Comparison of ENCODE assay signal across 18 mouse cellular contexts in the genomic region with DNA sequence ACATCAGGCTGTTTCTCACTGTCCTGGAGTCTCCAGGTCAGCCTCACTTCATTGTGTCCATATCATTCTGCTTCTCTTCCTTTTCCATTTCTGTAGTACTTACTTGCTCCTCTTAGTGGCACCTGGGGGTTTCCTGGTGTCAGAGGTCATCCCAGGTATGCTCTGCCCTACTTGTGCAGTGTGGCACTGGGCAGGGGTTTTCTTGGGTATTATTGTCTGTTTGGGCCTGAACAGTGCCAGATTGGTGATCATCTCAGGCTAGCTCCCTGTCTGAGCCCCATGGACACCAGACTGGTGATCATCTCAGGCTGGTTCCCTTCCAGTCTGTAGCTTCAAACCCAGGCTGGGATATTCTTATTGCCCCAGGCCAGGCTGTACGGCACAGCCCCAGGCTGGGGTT.
"Had no signal": no experiment of that assay in that cellular context is flagged by ENCODE, and none has a peak within 500 bp of the region (broad histone marks: within the 10 kb centered on the region; RNA-seq: fewer than 3 reads in every experiment).

No protein-coding gene starts in this region.

- H3K4me3 ChIP-seq: midbrain, embryonic 10.5 days; midbrain, embryonic 15.5 days; myocyte; neural tube, embryonic 13.5 days; neural tube, embryonic 15.5 days had no signal

- H3K4me2 ChIP-seq: lung, embryonic 14.5 days; midbrain, embryonic 15.5 days; neural tube, embryonic 13.5 days; neural tube, embryonic 15.5 days had no signal

- H3K36me3 ChIP-seq: midbrain, embryonic 10.5 days; midbrain, embryonic 15.5 days; neural tube, embryonic 13.5 days; neural tube, embryonic 15.5 days had no signal

- ATAC-seq: midbrain, embryonic 15.5 days had no signal

- H3K9ac ChIP-seq: liver, embryonic 14.5 days; lung, embryonic 14.5 days; midbrain, embryonic 15.5 days; neural tube, embryonic 13.5 days; neural tube, embryonic 15.5 days had no signal

- H3K9me3 ChIP-seq: midbrain, embryonic 10.5 days; midbrain, embryonic 15.5 days; neural tube, embryonic 13.5 days; neural tube, embryonic 15.5 days had no signal

- H3K27me3 ChIP-seq: midbrain, embryonic 15.5 days; neural tube, embryonic 13.5 days; neural tube, embryonic 15.5 days had no signal

- H3K4me1 ChIP-seq: midbrain, embryonic 10.5 days; midbrain, embryonic 15.5 days; neural tube, embryonic 13.5 days; neural tube, embryonic 15.5 days had no signal

- H3K27ac ChIP-seq: liver, embryonic 14.5 days; midbrain, embryonic 10.5 days; midbrain, embryonic 15.5 days; neural tube, embryonic 13.5 days; neural tube, embryonic 15.5 days had no signal

- DNase-seq: lung, adult 18-20 months; lung, embryonic 14.5 days; lung, postnatal 10 days; lung, postnatal 4 days; retina, postnatal 1 day; right cerebral cortex, adult 18-20 months; right cerebral cortex, postnatal 25 days; right cerebral cortex, postnatal 4 days; spleen, adult 18-20 months; thymus, adult 18-20 months; thymus, postnatal 14 days; thymus, postnatal 36 days had no signal
